Mouse (Mus musculus) lung, adult 2 months (tissue): ENCODE results near the gene Lrrc8c.

Source experiments
- CTCF ChIP-seq: fragments of 200-500 bp; IDR thresholded peaks from 2 replicates; pipeline ENCODE4 v1.5.1; 2011; ENCODE audit warnings: mild to moderate bottlenecking, low read length, control low read depth; ENCODE audit not compliant: insufficient read depth
- POLR2A ChIP-seq: fragments of 200-500 bp; IDR thresholded peaks from 2 replicates; pipeline ENCODE4 v1.6.1; 2011; ENCODE audit warnings: low read depth, mild to moderate bottlenecking, control low read depth, low read length, borderline replicate concordance; ENCODE audit errors: extremely low read depth

DNA sequence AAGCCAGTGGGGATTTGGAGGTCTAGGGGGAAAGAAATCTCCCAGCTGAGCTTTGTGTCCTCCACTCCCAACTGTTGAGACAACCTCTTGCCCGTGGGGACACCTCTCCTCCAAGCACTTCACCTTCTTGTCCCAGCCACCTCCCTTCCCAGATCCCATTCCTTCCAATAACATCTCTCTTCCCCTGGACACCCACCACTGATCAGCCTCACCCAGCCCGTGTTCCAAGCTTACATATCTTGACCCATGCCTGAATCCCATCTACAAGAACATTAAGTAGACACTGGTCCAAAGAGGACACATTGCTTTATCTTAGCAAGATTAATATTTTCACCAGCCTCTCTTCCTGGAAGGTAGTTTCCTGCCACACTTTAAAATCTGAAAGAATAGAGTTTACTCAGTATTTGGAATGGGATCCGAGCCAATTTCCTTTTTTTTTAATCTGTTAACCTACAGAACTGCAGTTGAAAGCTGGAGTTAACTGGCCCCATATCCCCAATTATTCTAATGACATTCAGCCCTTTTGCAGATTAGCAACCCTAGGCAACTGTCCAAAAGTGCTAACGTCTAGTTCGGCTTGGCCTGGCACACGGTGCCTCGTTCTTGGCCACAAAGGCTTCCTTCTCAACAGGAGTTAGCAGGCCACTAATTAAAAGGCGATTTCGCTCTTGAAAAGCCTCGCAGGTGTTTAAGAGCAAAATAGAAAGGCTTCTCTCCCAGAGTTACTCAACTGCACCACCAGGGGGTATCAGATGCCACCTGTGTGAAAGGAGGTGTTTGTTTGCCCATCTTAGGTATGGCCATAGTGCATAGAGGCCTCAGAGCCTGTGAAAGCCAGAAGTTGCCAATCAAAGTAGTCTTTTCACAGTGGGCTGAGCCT, 26.6 kb upstream of the Lrrc8c start:
- TF ChIP-seq CTCF (no peak; the same call in 1 of the 2 replicates), POLR2A (no peak)
